Mouse (Mus musculus): Measurements from ENCODE around the gene Cald1. TPM values are rescaled to one million over a fixed set of nuclear protein-coding genes. Genes with fewer than 3 reads are reported as not detected.

Cald1 gene
- 20.6 and 20.8 TPM in 2 replicates for polyA plus RNA-seq (2012; rRNA removed)

DNA sequence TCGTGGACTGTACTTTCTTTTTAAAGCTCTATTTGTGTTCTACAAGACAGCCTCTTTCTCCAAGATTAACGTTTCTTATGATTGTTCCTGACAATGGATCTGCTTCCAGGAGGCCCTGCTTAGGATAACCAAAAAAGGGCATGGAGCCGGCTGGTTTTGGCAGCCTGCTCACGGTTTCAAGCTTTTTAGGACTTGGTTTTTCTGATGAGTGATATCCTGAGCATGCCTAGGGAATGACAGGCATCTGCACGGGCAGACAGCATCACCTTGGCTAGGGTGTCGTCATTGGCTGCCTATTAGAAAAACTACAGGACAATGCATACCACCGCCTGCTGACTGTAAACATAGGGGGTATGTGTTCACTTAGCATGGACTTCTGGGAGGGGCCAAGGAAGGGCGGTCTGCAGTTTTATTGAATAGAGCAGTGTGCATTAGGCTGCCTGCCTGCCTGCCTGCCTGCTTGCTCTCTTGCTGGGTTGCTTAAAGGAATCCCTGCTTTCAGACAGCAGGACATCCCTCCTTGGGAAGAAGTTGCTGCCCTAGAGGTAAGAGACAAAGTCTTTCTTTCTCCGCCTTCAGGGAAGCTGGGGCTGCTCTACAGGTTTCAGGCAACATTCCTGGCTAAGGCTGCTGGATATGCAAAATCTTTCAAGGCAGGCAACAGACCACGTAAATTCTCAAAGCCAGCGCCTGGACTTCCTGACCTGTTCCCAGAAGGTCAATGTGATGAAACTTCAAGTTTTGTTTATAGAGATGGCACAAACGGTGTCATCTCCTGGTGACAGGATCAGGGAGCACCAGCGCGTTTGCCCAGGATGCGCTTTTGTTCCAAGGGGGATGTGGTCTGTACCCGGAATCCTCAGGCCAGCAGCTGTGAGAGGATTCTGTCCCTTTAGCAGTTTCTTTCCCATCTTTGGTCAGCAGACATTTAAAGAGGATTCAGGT is at the start of gene Cald1:
Gene Cald1, plus strand, starts transcription at position 380 of the 945 bp plus-strand sequence.
- H3K4me3 ChIP-seq (ENCODE audit: insufficient read depth, low read length): peak within 1 kb of the TSS; percentile 36
- H3K4me1 ChIP-seq (ENCODE audit: control insufficient read depth, insufficient read depth, low read length): no peaks in the 10 kb centered on the region
- TF ChIP-seq POLR2A (IDR thresholded peaks at IDR 0.05; ENCODE audit: extremely low read depth, insufficient read depth, low read length): 0 out of 2 replicates have a peak, but pooled peaks have one; percentile 12
- no peak for TF ChIP-seq CTCF (IDR thresholded peaks at IDR 0.05; ENCODE audit: extremely low read depth, insufficient read depth, low read length)
- no peak within 1 kb of the TSS for H3K27ac ChIP-seq (ENCODE audit: insufficient read depth, low read length)

DNA sequence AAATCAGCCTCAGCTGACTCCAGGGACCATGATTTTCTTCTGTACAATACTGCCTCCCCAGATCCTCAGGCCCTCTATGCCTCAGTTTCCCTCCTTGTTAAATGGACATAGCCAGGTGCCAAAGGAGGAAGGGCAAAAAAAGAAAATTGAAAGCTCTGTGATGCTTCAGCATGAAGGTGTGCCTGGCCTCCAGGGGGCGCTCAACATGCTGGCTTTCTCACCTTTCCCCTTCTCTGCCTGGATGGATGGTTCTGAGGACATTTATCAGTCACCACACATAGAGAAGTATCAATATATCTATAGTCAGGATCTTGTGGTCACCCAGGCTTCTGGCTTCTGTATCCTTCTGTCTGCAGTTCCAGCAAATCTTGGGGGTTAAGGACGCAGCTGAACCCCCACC is 49.3 kb upstream of the Cald1 start:
- no peaks in the 10 kb centered on the region for H3K4me1 ChIP-seq (ENCODE audit: control insufficient read depth, insufficient read depth, low read length)
- no peak overlapping the region for H3K4me3 ChIP-seq (ENCODE audit: insufficient read depth, low read length)
- TF ChIP-seq POLR2A (IDR thresholded peaks at IDR 0.05; ENCODE audit: extremely low read depth, insufficient read depth, low read length): no peak
- peak; percentile 58 for TF ChIP-seq CTCF (IDR thresholded peaks at IDR 0.05; ENCODE audit: extremely low read depth, insufficient read depth, low read length)
- no peak overlapping the region for H3K27ac ChIP-seq (ENCODE audit: insufficient read depth, low read length)

DNA sequence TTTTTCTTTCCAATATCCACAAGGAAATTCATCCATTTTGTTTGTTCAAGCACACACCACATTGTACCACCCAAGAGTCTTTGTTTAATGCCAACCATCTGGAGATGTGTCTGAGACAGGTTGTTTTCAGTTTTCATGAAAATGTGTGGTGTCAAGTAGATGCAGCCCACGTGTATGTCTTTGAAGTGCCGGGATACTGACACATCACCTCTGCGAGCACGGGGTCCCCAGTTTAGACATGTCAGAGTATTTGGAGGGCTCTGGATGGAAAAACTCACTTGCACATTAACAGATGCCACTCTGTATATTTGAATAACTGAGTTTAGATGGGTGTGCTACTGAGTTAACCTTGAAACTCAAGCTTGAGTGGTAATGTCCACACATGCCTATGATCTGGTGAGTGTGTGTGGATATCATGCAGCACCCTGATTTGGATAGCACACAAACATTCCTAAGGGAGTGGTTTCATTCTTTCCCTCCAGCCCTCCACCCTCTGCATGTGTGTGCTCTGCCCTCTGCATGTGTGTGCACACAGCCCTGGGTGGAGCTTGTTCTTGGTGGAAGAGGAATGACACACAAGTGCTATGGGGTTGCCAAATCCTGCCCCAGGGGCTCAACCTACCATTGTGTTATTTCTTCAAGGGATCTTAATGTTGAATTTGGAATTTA is 45.7 kb upstream of the Cald1 start:
- H3K4me3 ChIP-seq (ENCODE audit: insufficient read depth, low read length): no peak overlapping the region
- H3K4me1 ChIP-seq (ENCODE audit: control insufficient read depth, insufficient read depth, low read length): no peaks in the 10 kb centered on the region
- H3K27ac ChIP-seq (ENCODE audit: insufficient read depth, low read length): no peak overlapping the region
- no peak for TF ChIP-seq POLR2A (IDR thresholded peaks at IDR 0.05; ENCODE audit: extremely low read depth, insufficient read depth, low read length)
- no peak for TF ChIP-seq CTCF (IDR thresholded peaks at IDR 0.05; ENCODE audit: extremely low read depth, insufficient read depth, low read length)

DNA sequence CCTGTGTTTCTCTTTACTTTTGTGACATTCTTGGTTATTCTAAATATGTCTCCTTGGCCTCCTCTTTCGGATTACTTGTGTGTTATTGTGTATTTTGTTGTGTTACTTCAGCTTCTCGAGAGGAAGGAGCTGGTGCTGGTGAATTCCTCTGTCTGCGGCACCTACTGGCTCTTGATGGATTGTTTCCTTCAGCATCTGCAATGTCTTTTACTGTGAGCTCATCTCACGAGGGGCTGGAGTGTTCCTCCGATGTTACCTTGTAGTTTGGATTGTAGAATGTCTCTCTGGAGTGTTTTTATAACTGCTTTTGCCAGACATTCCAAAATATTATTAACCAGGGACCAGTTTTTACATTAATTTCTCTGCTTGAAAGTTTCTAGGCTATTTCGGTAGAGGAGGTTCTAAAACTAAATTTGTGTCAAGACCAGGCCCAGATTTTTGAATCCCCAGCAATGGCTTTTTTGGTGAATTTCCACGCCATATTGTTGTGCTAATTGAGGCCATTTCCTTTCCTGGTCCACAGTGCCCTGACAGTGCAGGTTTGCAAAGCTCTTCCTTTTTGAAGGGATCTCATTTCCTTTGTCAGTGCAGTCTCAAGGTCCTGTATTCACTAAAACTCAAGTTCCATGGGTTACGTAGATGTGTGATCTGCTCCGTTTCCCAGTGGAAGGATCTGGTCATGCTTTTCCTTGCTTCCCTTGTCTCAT is 43.9 kb upstream of the Cald1 start:
- H3K27ac ChIP-seq (ENCODE audit: insufficient read depth, low read length): no peak overlapping the region
- H3K4me3 ChIP-seq (ENCODE audit: insufficient read depth, low read length): no peak overlapping the region
- TF ChIP-seq POLR2A (IDR thresholded peaks at IDR 0.05; ENCODE audit: extremely low read depth, insufficient read depth, low read length): no peak
- TF ChIP-seq CTCF (IDR thresholded peaks at IDR 0.05; ENCODE audit: extremely low read depth, insufficient read depth, low read length): no peak
- H3K4me1 ChIP-seq (ENCODE audit: control insufficient read depth, insufficient read depth, low read length): no peaks in the 10 kb centered on the region

DNA sequence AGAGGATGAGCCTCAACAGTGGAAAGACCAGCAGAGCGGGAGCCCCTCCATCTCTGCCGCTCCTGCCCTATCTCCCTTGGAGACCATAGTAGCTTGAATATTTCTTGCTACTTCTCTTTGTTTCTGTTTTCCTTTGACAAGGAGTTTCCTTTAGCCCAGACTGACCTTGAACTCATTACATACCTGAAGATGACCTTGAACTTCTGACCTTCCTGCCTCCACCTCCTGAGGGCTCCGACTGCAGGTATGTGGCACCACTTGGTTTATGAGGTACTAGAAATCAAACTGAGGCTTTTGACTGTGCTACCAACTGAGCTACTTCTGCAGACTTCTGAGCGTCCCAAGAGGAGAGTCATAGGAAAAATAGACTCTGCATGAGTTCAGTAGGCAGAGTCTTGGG is 38.8 kb upstream of the Cald1 start:
- no peak overlapping the region for H3K4me3 ChIP-seq (ENCODE audit: insufficient read depth, low read length)
- TF ChIP-seq CTCF (IDR thresholded peaks at IDR 0.05; ENCODE audit: extremely low read depth, insufficient read depth, low read length) (no peak), POLR2A (IDR thresholded peaks at IDR 0.05; ENCODE audit: extremely low read depth, insufficient read depth, low read length) (no peak)

DNA sequence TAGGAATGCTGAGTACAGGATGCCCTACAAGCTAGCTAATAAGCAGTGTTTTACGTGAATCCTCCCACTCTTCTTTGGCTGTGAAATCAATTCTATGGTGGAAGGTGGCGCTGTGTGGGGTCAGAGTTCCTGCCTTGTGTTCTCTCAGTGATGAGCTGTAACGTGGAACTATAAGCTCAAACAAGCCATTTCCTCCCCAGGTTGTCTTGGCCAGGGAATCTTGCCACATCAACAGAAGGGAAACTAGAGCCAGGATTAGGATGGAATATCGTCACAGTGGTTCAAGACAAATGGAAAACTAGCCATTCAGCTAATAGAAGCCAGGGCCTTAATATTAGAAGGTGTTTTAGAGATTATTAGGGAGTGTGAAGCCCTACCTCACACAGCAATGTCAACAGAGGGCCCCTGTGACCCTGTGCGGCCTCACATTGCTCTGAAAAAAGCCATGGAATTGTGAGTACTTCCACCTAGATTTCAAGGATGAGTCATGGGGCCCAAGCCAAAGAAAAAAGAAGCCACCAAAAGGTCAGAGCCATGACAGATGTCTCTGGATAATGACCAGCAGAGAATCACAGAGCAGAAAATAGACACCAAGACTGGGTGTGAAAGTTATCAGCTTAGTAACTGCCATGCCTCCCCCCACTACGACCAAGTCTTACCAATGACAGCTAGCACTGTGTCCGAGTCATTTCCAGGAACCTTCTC is 33.0 kb upstream of the Cald1 start:
- Histone ChIP-seq H3K27ac (ENCODE audit: insufficient read depth, low read length) (no peak overlapping the region), H3K4me3 (ENCODE audit: insufficient read depth, low read length) (no peak overlapping the region), H3K4me1 (ENCODE audit: control insufficient read depth, insufficient read depth, low read length) (no peaks in the 10 kb centered on the region)
- TF ChIP-seq CTCF (IDR thresholded peaks at IDR 0.05; ENCODE audit: extremely low read depth, insufficient read depth, low read length) (no peak), POLR2A (IDR thresholded peaks at IDR 0.05; ENCODE audit: extremely low read depth, insufficient read depth, low read length) (no peak)

More for the DNA sequence above, 38.8 kb upstream of the Cald1 start:
- no peaks in the 10 kb centered on the region for H3K4me1 ChIP-seq (ENCODE audit: control insufficient read depth, insufficient read depth, low read length)
- no peak overlapping the region for H3K27ac ChIP-seq (ENCODE audit: insufficient read depth, low read length)

- Histone ChIP-seq H3K4me3 (ENCODE audit: insufficient read depth, low read length) (no peak overlapping the region), H3K27ac (ENCODE audit: insufficient read depth, low read length) (no peak overlapping the region), H3K4me1 (ENCODE audit: control insufficient read depth, insufficient read depth, low read length) (no peaks in the 10 kb centered on the region)
- no peak for TF ChIP-seq CTCF (IDR thresholded peaks at IDR 0.05; ENCODE audit: extremely low read depth, insufficient read depth, low read length)
- no peak for TF ChIP-seq POLR2A (IDR thresholded peaks at IDR 0.05; ENCODE audit: extremely low read depth, insufficient read depth, low read length)
Observed at GRCm38 (mm10) chr6:34567298-34567697, 31.0 kb upstream of the Cald1 start.

GRCm38 (mm10) chr6:34579504-34580068 is 18.7 kb upstream of the Cald1 start:
- TF ChIP-seq POLR2A (IDR thresholded peaks at IDR 0.05; ENCODE audit: extremely low read depth, insufficient read depth, low read length): no peak
- TF ChIP-seq CTCF (IDR thresholded peaks at IDR 0.05; ENCODE audit: extremely low read depth, insufficient read depth, low read length): no peak
- no peak overlapping the region for H3K4me3 ChIP-seq (ENCODE audit: insufficient read depth, low read length)
- H3K4me1 ChIP-seq (ENCODE audit: control insufficient read depth, insufficient read depth, low read length): no peaks in the 10 kb centered on the region
- no peak overlapping the region for H3K27ac ChIP-seq (ENCODE audit: insufficient read depth, low read length)

Measured in cortical plate, adult 2 months (tissue).